Comparison of ENCODE assay signal across 23 mouse cellular contexts in genomic region chr17:89963000-89963399, GRCm38 (mm10). TPM values are rescaled to one million over a fixed set of nuclear protein-coding genes. Genes with fewer than 3 reads are reported as not detected.
DNase-seq lines count a peak whose midpoint lies in the region; ATAC-seq and TF ChIP-seq lines count a peak whose summit lies in the region.
"Had no signal": no experiment of that assay in that cellular context is flagged by ENCODE, and none has a peak within 500 bp of the region (broad histone marks: within the 10 kb centered on the region; RNA-seq: fewer than 3 reads in every experiment).

No protein-coding gene starts in this region.

- H3K27ac ChIP-seq in MEL (ENCODE audit: control insufficient read depth, low read depth, low read length): no peak overlapping the region
- H3K27ac ChIP-seq in intestine, embryonic 16.5 days (ENCODE audit: low read length): no peak overlapping the region
- H3K27ac ChIP-seq in forebrain, embryonic 13.5 days: no peak overlapping the region
- H3K27ac ChIP-seq: embryonic facial prominence, embryonic 10.5 days; embryonic facial prominence, embryonic 12.5 days had no signal

- H3K36me3 ChIP-seq in MEL (ENCODE audit: control insufficient read depth in 1 of 2, insufficient read depth in 2 of 2, low read length in 2 of 2): no peaks in the 10 kb centered on the region
- no peaks in the 10 kb centered on the region for H3K36me3 ChIP-seq in intestine, embryonic 16.5 days (ENCODE audit: control insufficient read depth, insufficient read depth, low read length)
- H3K36me3 ChIP-seq in forebrain, embryonic 13.5 days (ENCODE audit: poor library complexity, severe bottlenecking): no peaks in the 10 kb centered on the region
- H3K36me3 ChIP-seq: embryonic facial prominence, embryonic 10.5 days; embryonic facial prominence, embryonic 12.5 days; G1E had no signal

- ATAC-seq in intestine, embryonic 16.5 days: peak; percentile 85
- no peak for ATAC-seq in forebrain, embryonic 13.5 days
- ATAC-seq: CD4-positive, CD25-positive, alpha-beta regulatory T cell, adult 4 months; forebrain, embryonic 14.5 days; forebrain, embryonic 16.5 days had no signal

- H3K4me3 ChIP-seq in MEL (ENCODE audit: control insufficient read depth in 1 of 2, insufficient read depth in 1 of 2, low read depth in 2 of 2, low read length in 2 of 2): no peak overlapping the region
- H3K4me3 ChIP-seq in intestine, embryonic 16.5 days (ENCODE audit: low read length): no peak overlapping the region
- H3K4me3 ChIP-seq in forebrain, embryonic 13.5 days: no peak overlapping the region
- H3K4me3 ChIP-seq: embryonic facial prominence, embryonic 10.5 days; embryonic facial prominence, embryonic 12.5 days had no signal

- no peak for TF ChIP-seq CTCF in MEL (IDR thresholded peaks at IDR 0.05 in 2 of 3, conservative IDR thresholded peaks at IDR 0.05 in 1 of 3; ENCODE audit: control insufficient read depth in 1 of 3, insufficient read depth in 1 of 3, low read depth in 2 of 3, low read length in 3 of 3, poor library complexity in 1 of 3, severe bottlenecking in 1 of 3)

- no peaks in the 10 kb centered on the region for H3K9me3 ChIP-seq in MEL (replicated peaks; ENCODE audit: insufficient read depth, low read length)
- H3K9me3 ChIP-seq in intestine, embryonic 16.5 days (ENCODE audit: control insufficient read depth, low read length): no peaks in the 10 kb centered on the region
- H3K9me3 ChIP-seq in forebrain, embryonic 13.5 days (replicated peaks): no peaks in the 10 kb centered on the region
- H3K9me3 ChIP-seq: embryonic facial prominence, embryonic 10.5 days; embryonic facial prominence, embryonic 12.5 days; G1E had no signal

- H3K4me1 ChIP-seq in MEL (ENCODE audit: control insufficient read depth in 1 of 2, insufficient read depth in 2 of 2, low read length in 2 of 2): no peaks in the 10 kb centered on the region
- no peaks in the 10 kb centered on the region for H3K4me1 ChIP-seq in intestine, embryonic 16.5 days (ENCODE audit: control insufficient read depth, insufficient read depth, low read length)
- no peaks in the 10 kb centered on the region for H3K4me1 ChIP-seq in forebrain, embryonic 13.5 days
- H3K4me1 ChIP-seq: embryonic facial prominence, embryonic 10.5 days; embryonic facial prominence, embryonic 12.5 days had no signal

- no peak overlapping the region for H3K9ac ChIP-seq in MEL (ENCODE audit: control insufficient read depth, low read depth, low read length, poor library complexity, severe bottlenecking)
- H3K9ac ChIP-seq in intestine, embryonic 16.5 days (ENCODE audit: low read depth, low read length): no peak overlapping the region
- no peak overlapping the region for H3K9ac ChIP-seq in forebrain, embryonic 13.5 days
- H3K9ac ChIP-seq: embryonic facial prominence, embryonic 12.5 days had no signal

- peak in 1 of 2 experiments; percentile 39; a peak in 1 of 4 replicates for TF ChIP-seq EP300 in MEL (IDR thresholded peaks at IDR 0.05; ENCODE audit: low read depth in 1 of 2, low read length in 2 of 2)

- H3K4me2 ChIP-seq in intestine, embryonic 16.5 days (ENCODE audit: low read depth, low read length): no peak overlapping the region
- no peak overlapping the region for H3K4me2 ChIP-seq in forebrain, embryonic 13.5 days
- H3K4me2 ChIP-seq: embryonic facial prominence, embryonic 12.5 days had no signal

- no peak for TF ChIP-seq RAD21 in MEL (IDR thresholded peaks at IDR 0.05; ENCODE audit: low read depth, low read length)

- no peak for TF ChIP-seq POLR2A in MEL (IDR thresholded peaks at IDR 0.05; ENCODE audit: control insufficient read depth in 1 of 2, insufficient read depth in 1 of 2, low read depth in 1 of 2, low read length in 2 of 2, poor library complexity in 1 of 2)

- no peaks in the 10 kb centered on the region for H3K79me2 ChIP-seq in MEL (ENCODE audit: control insufficient read depth, insufficient read depth, low read length, poor library complexity)

- WGBS in intestine, embryonic 16.5 days: 65% methylated on average over 1 of the region's 1 CpGs
- WGBS in forebrain, embryonic 13.5 days: 100% methylated on average over 1 of the region's 1 CpGs

- H3K27me3 ChIP-seq in MEL (ENCODE audit: control insufficient read depth in 1 of 2, insufficient read depth in 2 of 2, low read length in 2 of 2): no peaks in the 10 kb centered on the region
- no peaks in the 10 kb centered on the region for H3K27me3 ChIP-seq in intestine, embryonic 16.5 days (replicated peaks; ENCODE audit: control insufficient read depth, insufficient read depth, low read length)
- H3K27me3 ChIP-seq in forebrain, embryonic 13.5 days: no peaks in the 10 kb centered on the region
- H3K27me3 ChIP-seq: CH12.LX; embryonic facial prominence, embryonic 12.5 days had no signal

- peak; percentile 77 for DNase-seq in 416B (ENCODE audit: low read depth)
- DNase-seq in MEL (ENCODE audit: low read depth, low spot score): no peak
- no peak for DNase-seq in urinary bladder, postnatal 25 days (ENCODE audit: low spot score)
- no peak for DNase-seq in thymus, postnatal 36 days
- DNase-seq: adrenal gland, adult 2 months; adrenal gland, postnatal 10 days; adrenal gland, postnatal 25 days; B cell, adult 2 months; cerebellum, adult 11 months; cerebellum, adult 18-20 months; cerebellum, adult 8-10 months; cerebellum, adult 9-11 months; cerebellum, postnatal 14 days; cerebellum, postnatal 36 days had no signal

TF ChIP-seq in MEL, 35 proteins besides CTCF, POLR2A, EP300 and RAD21:
- TF ChIP-seq GATA1 (IDR thresholded peaks at IDR 0.05; ENCODE audit: low read depth, low read length): 0 out of 2 replicates have a peak, but pooled peaks have one; percentile 25
- TF ChIP-seq MEF2A (IDR thresholded peaks at IDR 0.05; ENCODE audit: extremely low read depth, insufficient replicate concordance, low read depth, low read length, poor library complexity, severe bottlenecking): peak; percentile 74; the same call in 1 of the 2 replicates
- no peak for TF ChIP-seq SMC3 (IDR thresholded peaks at IDR 0.05; ENCODE audit: low read depth, low read length)
- TF ChIP-seq TCF12 (IDR thresholded peaks at IDR 0.05; ENCODE audit: low read depth, low read length): peak; percentile 66; the same call in 1 of the 2 replicates
TF ChIP-seq in MEL: peak in this region for 3.

RNA-seq across cellular contexts. Expression of gene Gm10184, which starts 52.8 kb away (rescaled TPM):
- 249 and 274 TPM in 2 replicates for total RNA-seq in MEL (2012; rRNA removed)
- polyA plus RNA-seq in MEL (2012; ENCODE audit: insufficient read depth in 1 of 2, insufficient read length in 2 of 2, low read depth in 1 of 2, low replicate concordance in 2 of 2, missing spikeins in 1 of 2): 100 to 1,000 TPM; 182 to 361 TPM
- polyA plus RNA-seq in intestine, embryonic 16.5 days (2015; fragmentation: Nextera tagmentation; extraction: Ambion mirVana): 38.3 and 39.4 TPM in 2 replicates
- 68.5 and 68.6 TPM in 2 replicates for polyA plus RNA-seq in forebrain, embryonic 13.5 days (2015; fragmentation: Nextera tagmentation; extraction: Ambion mirVana)
